Mouse (Mus musculus): ENCODE data around the gene D630023F18Rik. TPM values are rescaled to one million over a fixed set of nuclear protein-coding genes. Genes with fewer than 3 reads are reported as not detected.

D630023F18Rik gene
- polyA plus RNA-seq (2014; fragmentation: Nextera tagmentation; extraction: Ambion mirVana), result 0.14 TPM in 1 of 2 replicates, not detected in the other

DNA sequence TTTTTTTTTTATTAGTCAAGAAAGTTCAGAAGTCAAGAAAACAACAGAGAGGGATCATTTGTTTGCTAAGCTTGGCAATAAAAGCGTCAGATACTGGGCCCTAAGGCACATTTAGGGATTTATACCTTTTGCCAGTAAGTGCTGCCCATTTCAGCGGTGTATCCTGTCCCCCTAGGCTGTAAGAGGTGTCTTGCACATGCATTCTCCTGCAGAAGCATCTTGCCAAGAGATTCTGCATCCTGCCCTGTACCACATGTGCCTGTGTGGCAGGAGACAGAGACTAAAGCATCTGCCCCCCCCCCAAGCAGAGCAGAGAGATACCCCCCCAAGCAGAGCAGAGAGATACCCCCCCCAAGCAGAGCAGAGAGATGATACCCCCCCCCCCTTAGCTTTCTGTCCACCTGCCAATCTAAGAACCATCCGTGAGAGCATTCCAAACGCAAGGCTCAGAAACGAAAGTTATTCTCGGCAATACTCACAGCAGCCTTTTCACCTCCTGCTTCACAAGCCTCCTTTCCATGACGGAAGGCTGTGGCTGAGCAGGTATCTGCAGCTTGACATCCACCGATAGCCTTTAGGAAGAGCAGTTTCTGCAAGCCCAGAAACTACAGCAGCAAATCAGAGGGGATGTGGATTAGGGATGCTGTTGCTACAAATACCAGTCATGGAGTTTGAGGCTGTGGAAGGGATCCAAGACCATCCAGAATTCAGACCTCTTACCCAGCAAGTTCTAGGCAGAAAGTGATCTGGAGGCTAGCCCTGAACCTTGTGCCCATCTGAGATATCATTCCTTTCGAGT, at the start of gene D630023F18Rik:
D630023F18Rik (minus strand) TSS at position 641 of the 799 bp plus-strand sequence.
- no peak within 1 kb of the TSS for H3K4me3 ChIP-seq (ENCODE audit: low read depth, low read length)
- no peak for DNase-seq
- H3K4me2 ChIP-seq, result peak within 1 kb of the TSS; percentile 39
- no peak for ATAC-seq (ENCODE audit: insufficient read depth)
- 15% methylated on average over 9 of the region's 9 CpGs for WGBS
- no peak within 1 kb of the TSS for H3K27ac ChIP-seq (ENCODE audit: low read depth)
- no peak within 1 kb of the TSS for H3K9ac ChIP-seq
- no peaks in the 10 kb centered on the region for H3K4me1 ChIP-seq (ENCODE audit: insufficient read depth)
- no peak for TF ChIP-seq CTCF (IDR thresholded peaks at IDR 0.05; ENCODE audit: low read depth)
- H3K36me3 ChIP-seq (ENCODE audit: insufficient read depth), result no peaks in the 10 kb centered on the region
- H3K27me3 ChIP-seq (ENCODE audit: insufficient read depth, low read length), result no peaks in the 10 kb centered on the region
- H3K9me3 ChIP-seq (ENCODE audit: low read depth, low read length), result no peaks in the 10 kb centered on the region

DNA sequence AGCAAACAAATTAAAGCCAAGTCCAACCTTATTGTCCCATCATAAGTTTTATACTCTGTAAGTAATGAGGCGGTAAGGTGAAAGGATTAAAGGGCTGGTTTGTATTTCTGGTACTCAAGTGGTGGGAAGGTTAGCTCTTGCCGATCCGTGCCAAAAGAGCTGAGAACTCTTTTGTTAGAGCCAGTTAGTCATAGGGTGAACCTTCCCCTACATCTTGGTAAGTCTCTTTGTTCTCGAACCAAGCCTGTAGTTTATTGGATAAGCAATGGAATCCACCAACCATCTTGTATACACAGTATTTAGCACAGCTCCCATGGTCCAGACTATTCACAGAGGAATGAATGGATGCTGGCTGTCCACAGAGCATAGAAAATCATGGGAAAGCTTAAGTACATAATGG, 48.6 kb upstream of the D630023F18Rik start:
- no peak overlapping the region for H3K4me3 ChIP-seq (ENCODE audit: low read depth, low read length)
- ATAC-seq (ENCODE audit: insufficient read depth), result no peak
- no peak for DNase-seq
- no peak overlapping the region for H3K9ac ChIP-seq
- TF ChIP-seq CTCF (IDR thresholded peaks at IDR 0.05; ENCODE audit: low read depth), result no peak
- H3K9me3 ChIP-seq (ENCODE audit: low read depth, low read length), result no peaks in the 10 kb centered on the region
- no peaks in the 10 kb centered on the region for H3K4me1 ChIP-seq (ENCODE audit: insufficient read depth)
- no peaks in the 10 kb centered on the region for H3K27me3 ChIP-seq (ENCODE audit: insufficient read depth, low read length)
- 73% methylated on average over 4 of the region's 4 CpGs for WGBS
- H3K36me3 ChIP-seq (ENCODE audit: insufficient read depth), result peaks cover 67% of the 10 kb centered on the region
- no peak overlapping the region for H3K27ac ChIP-seq (ENCODE audit: low read depth)
- H3K4me2 ChIP-seq, result no peak overlapping the region

DNA sequence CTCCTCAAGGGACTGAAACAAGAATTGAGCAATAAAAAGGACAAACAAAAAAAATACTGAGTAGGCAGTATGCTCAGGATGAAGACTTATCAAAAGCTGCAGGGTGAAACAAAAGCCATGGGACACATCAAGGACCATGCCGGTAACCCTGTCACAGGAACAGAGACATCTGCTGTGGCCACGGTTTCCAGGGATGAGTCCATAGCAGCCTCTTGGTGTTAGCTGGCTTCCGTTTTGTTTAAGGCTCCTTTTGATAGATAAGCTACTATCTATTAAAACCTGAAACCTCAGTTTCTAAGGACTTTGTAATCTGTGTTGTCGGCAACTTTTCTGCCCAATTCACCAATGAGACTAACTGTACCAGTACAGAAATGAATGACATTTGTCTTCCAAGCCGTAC, 46.9 kb upstream of the D630023F18Rik start:
- no peak for TF ChIP-seq CTCF (IDR thresholded peaks at IDR 0.05; ENCODE audit: low read depth)
- WGBS, result 79% methylated on average over 5 of the region's 5 CpGs
- no peak for DNase-seq

DNA sequence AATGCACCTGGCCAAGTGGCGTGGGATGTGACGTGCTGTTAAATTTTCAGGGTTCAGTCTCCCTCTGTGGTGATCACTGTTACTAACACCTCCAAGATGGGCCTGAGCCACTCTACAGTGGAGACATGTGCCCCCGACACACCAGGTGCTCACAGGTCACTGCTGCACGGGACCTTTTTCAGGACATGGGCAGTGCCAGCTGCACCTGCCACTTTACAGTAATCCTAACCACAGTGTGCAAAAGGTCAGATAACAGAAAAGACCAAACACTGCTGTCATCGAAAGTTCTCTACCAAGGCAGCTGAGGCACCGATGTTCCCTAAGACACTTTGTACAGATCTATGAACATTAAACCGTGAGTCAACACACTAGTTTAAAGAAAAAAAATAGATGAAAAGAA, 46.5 kb upstream of the D630023F18Rik start:
- no peak overlapping the region for H3K4me2 ChIP-seq
- DNase-seq (no peak), ATAC-seq (ENCODE audit: insufficient read depth) (no peak)
- TF ChIP-seq CTCF (IDR thresholded peaks at IDR 0.05; ENCODE audit: low read depth), result no peak
- H3K27me3 ChIP-seq (ENCODE audit: insufficient read depth, low read length), result no peaks in the 10 kb centered on the region
- H3K9ac ChIP-seq, result no peak overlapping the region
- 88% methylated on average over 7 of the region's 7 CpGs for WGBS
- H3K4me1 ChIP-seq (ENCODE audit: insufficient read depth), result no peaks in the 10 kb centered on the region
- no peaks in the 10 kb centered on the region for H3K9me3 ChIP-seq (ENCODE audit: low read depth, low read length)
- H3K36me3 ChIP-seq (ENCODE audit: insufficient read depth), result peaks cover 80% of the 10 kb centered on the region
- no peak overlapping the region for H3K27ac ChIP-seq (ENCODE audit: low read depth)
- no peak overlapping the region for H3K4me3 ChIP-seq (ENCODE audit: low read depth, low read length)

More for the DNA sequence above, 46.9 kb upstream of the D630023F18Rik start:
- peaks cover 79% of the 10 kb centered on the region for H3K36me3 ChIP-seq (ENCODE audit: insufficient read depth)
- no peak overlapping the region for H3K27ac ChIP-seq (ENCODE audit: low read depth)
- no peaks in the 10 kb centered on the region for H3K4me1 ChIP-seq (ENCODE audit: insufficient read depth)
- no peak overlapping the region for H3K4me3 ChIP-seq (ENCODE audit: low read depth, low read length)
- no peak overlapping the region for H3K4me2 ChIP-seq
- no peaks in the 10 kb centered on the region for H3K27me3 ChIP-seq (ENCODE audit: insufficient read depth, low read length)
- H3K9ac ChIP-seq, result no peak overlapping the region
- ATAC-seq (ENCODE audit: insufficient read depth), result no peak
- no peaks in the 10 kb centered on the region for H3K9me3 ChIP-seq (ENCODE audit: low read depth, low read length)

DNA sequence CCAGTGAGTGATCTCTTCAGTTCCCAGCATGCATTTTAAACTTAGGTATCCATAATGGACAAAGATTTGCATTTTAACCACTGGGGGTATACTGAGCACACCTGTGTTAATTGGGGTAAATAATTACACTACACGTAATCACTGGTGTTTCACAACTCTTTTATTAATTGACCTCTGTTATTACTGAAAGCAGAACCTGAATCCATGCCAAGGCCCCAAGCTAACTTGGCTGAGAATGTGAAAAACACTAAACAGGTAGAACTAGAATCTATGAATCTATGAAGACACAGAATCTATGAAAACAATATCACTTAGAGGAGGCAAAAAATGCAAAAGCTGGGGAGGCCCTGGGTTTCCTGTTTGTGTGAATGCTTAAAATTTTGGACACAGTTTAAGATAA, 44.5 kb upstream of the D630023F18Rik start:
- no peak overlapping the region for H3K9ac ChIP-seq
- no peaks in the 10 kb centered on the region for H3K27me3 ChIP-seq (ENCODE audit: insufficient read depth, low read length)
- ATAC-seq (ENCODE audit: insufficient read depth), result no peak
- no peak overlapping the region for H3K27ac ChIP-seq (ENCODE audit: low read depth)
- H3K4me2 ChIP-seq, result no peak overlapping the region
- DNase-seq, result no peak
- peaks cover 85% of the 10 kb centered on the region for H3K36me3 ChIP-seq (ENCODE audit: insufficient read depth)
- H3K9me3 ChIP-seq (ENCODE audit: low read depth, low read length), result no peaks in the 10 kb centered on the region
- H3K4me3 ChIP-seq (ENCODE audit: low read depth, low read length), result no peak overlapping the region
- TF ChIP-seq CTCF (IDR thresholded peaks at IDR 0.05; ENCODE audit: low read depth), result no peak
- H3K4me1 ChIP-seq (ENCODE audit: insufficient read depth), result no peaks in the 10 kb centered on the region
- WGBS, result 90% methylated on average over 1 of the region's 1 CpGs

DNA sequence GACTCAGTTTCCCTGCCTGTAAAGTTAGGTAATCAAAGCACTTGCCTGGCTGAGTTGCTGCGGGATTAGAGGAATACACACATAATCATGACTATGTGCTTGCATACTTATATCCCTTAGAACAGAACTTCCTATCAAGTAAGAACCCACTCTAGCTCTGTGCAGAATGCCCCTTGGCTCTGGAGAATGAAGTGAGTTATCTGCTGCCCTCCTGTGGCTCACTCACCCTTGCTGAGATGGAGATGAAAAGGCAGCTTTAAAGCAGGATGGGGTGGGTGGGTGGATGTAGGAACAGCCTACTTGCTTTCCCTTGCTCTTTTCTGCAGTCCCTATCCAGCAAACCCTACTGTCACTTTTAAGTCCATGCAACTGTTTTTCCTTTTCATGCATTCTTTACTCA, 39.2 kb upstream of the D630023F18Rik start:
- H3K9me3 ChIP-seq (ENCODE audit: low read depth, low read length), result no peaks in the 10 kb centered on the region
- DNase-seq (no peak), ATAC-seq (ENCODE audit: insufficient read depth) (no peak)
- H3K4me1 ChIP-seq (ENCODE audit: insufficient read depth), result no peaks in the 10 kb centered on the region
- 91% methylated on average over 1 of the region's 1 CpGs for WGBS
- H3K27ac ChIP-seq (ENCODE audit: low read depth), result no peak overlapping the region
- H3K4me2 ChIP-seq, result no peak overlapping the region
- no peak overlapping the region for H3K9ac ChIP-seq
- H3K4me3 ChIP-seq (ENCODE audit: low read depth, low read length), result no peak overlapping the region
- 0 out of 2 replicates have a peak, but pooled peaks have one; percentile 12 for TF ChIP-seq CTCF (IDR thresholded peaks at IDR 0.05; ENCODE audit: low read depth)
- peaks cover 80% of the 10 kb centered on the region for H3K36me3 ChIP-seq (ENCODE audit: insufficient read depth)
- no peaks in the 10 kb centered on the region for H3K27me3 ChIP-seq (ENCODE audit: insufficient read depth, low read length)

DNA sequence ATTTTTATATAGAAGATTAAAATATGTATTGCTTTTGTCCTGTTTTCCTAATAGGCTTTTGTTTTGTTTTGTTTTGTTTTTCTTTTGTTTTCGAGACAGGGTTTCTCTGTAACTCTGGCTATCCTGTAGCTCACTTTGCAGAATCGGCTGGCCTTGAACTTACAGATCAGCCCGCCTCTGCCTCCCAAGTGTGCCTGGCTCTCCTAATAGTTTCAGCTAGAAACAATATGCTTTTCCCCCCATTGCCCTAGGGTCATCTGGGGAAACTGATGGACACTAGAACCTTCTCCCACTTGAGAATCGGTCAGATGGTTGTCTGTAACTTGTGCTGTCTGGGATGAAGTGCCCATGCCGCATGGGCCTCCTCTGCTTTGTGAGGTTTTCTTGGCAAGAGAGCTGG, 33.1 kb upstream of the D630023F18Rik start:
- WGBS, result 94% methylated on average over 5 of the region's 5 CpGs
- Histone ChIP-seq H3K9me3 (ENCODE audit: low read depth, low read length) (no peaks in the 10 kb centered on the region), H3K4me1 (ENCODE audit: insufficient read depth) (no peaks in the 10 kb centered on the region), H3K9ac (no peak overlapping the region), H3K36me3 (ENCODE audit: insufficient read depth) (peaks cover 28% of the 10 kb centered on the region), H3K4me3 (ENCODE audit: low read depth, low read length) (no peak overlapping the region), H3K27ac (ENCODE audit: low read depth) (no peak overlapping the region), H3K27me3 (ENCODE audit: insufficient read depth, low read length) (no peaks in the 10 kb centered on the region), H3K4me2 (no peak overlapping the region)
- ATAC-seq (ENCODE audit: insufficient read depth) (no peak), DNase-seq (no peak)
- TF ChIP-seq CTCF (IDR thresholded peaks at IDR 0.05; ENCODE audit: low read depth), result no peak
